Mouse (Mus musculus) hindbrain, embryonic 16.5 days (tissue): ENCODE data around the gene Gpatch8. TPM values are rescaled to one million over a fixed set of nuclear protein-coding genes. Genes with fewer than 3 reads are reported as not detected.

Experiments
- ATAC-seq: fragments of 200-750 bp; cut with Nextera tagmentation; 2 replicates; pipeline ENCODE4 v1.8.0; 2017; ENCODE audit warnings: moderate TSS enrichment, moderate library complexity
- H3K27ac ChIP-seq: fragments of 300-500 bp; sonication (generic); 2 replicates; pipeline ENCODE4 v1.5.1; 2014; ENCODE audit warnings: low read depth, mild to moderate bottlenecking, control low read depth, low read length, moderate library complexity
- H3K27me3 ChIP-seq: fragments of 300-500 bp; sonication (generic); replicated peaks from 2 replicates; pipeline ENCODE4 v1.6.1; 2014; ENCODE audit warnings: low read length; ENCODE audit not compliant: control insufficient read depth, insufficient read depth
- H3K36me3 ChIP-seq: fragments of 300-500 bp; sonication (generic); 2 replicates; pipeline ENCODE4 v1.6.1; 2014; ENCODE audit warnings: mild to moderate bottlenecking, low read length, moderate library complexity, mixed read lengths; ENCODE audit not compliant: control insufficient read depth, insufficient read depth
- H3K4me1 ChIP-seq: fragments of 300-500 bp; sonication (generic); 2 replicates; pipeline ENCODE4 v1.6.1; 2014; ENCODE audit warnings: low read depth, low read length; ENCODE audit not compliant: control insufficient read depth, insufficient read depth
- H3K4me2 ChIP-seq: fragments of 300-500 bp; sonication (generic); 2 replicates; pipeline ENCODE4 v1.6.1; 2014; ENCODE audit warnings: mild to moderate bottlenecking, low read length, control low read depth, moderate library complexity
- H3K4me3 ChIP-seq: fragments of 300-500 bp; sonication (generic); 2 replicates; pipeline ENCODE4 v1.5.1; 2014; ENCODE audit warnings: mild to moderate bottlenecking, low read length, control low read depth, moderate library complexity
- H3K9ac ChIP-seq: fragments of 300-500 bp; sonication (generic); 2 replicates; pipeline ENCODE4 v1.6.1; 2014; ENCODE audit warnings: low read depth, mild to moderate bottlenecking, control low read depth, low read length, moderate library complexity
- H3K9me3 ChIP-seq: fragments of 300-500 bp; sonication (generic); 2 replicates; pipeline ENCODE4 v1.6.1; 2014; ENCODE audit warnings: mild to moderate bottlenecking, low read length, moderate library complexity; ENCODE audit not compliant: control insufficient read depth
- WGBS: fragments of 180-500 bp; shearing (Covaris S2); extraction: QIAGEN DNeasy Blood & Tissue Kit; methylation state at CpG from one replicate; pipeline ENCODE4 v1.1.7; 2014; 5-methylcytosine and 5-hydroxymethylcytosine counted together
- polyA plus RNA-seq: library from polyadenylated mRNA; unstranded; fragments of >200 nt; fragmentation: Nextera tagmentation; extraction: Ambion mirVana; gene quantifications from 2 replicates; pipeline ENCODE4 v1.2.1, GENCODE M21; 2015

Gene Gpatch8
- polyA plus RNA-seq, 1 experiment from 2014 or later: 52.9 TPM

GRCm38 (mm10) chr11:102435754-102436470 is 120.3 kb downstream of the Gpatch8 start:
- 87% methylated on average over 18 of the region's 18 CpGs for WGBS
- Histone ChIP-seq H3K27ac (no peak overlapping the region), H3K9ac (no peak overlapping the region), H3K9me3 (no peaks in the 10 kb centered on the region), H3K4me1 (peaks cover 26% of the 10 kb centered on the region), H3K4me2 (no peak overlapping the region), H3K36me3 (peaks cover 34% of the 10 kb centered on the region), H3K4me3 (no peak overlapping the region), H3K27me3 (no peaks in the 10 kb centered on the region)
- ATAC-seq: no peak

GRCm38 (mm10) chr11:102434816-102435705 is 121.1 kb downstream of the Gpatch8 start:
- Histone ChIP-seq H3K27me3 (no peaks in the 10 kb centered on the region), H3K27ac (no peak overlapping the region), H3K4me3 (no peak overlapping the region), H3K36me3 (peaks cover 33% of the 10 kb centered on the region), H3K4me2 (no peak overlapping the region), H3K9ac (no peak overlapping the region), H3K9me3 (no peaks in the 10 kb centered on the region), H3K4me1 (peaks cover 26% of the 10 kb centered on the region)
- no peak for ATAC-seq
- 89% methylated on average over 11 of the region's 11 CpGs for WGBS

GRCm38 (mm10) chr11:102434406-102434805 is 121.8 kb downstream of the Gpatch8 start:
- 6% methylated on average over 7 of the region's 7 CpGs for WGBS
- no peak overlapping the region for H3K4me2 ChIP-seq
- H3K36me3 ChIP-seq: peaks cover 27% of the 10 kb centered on the region
- no peak overlapping the region for H3K4me3 ChIP-seq
- no peaks in the 10 kb centered on the region for H3K27me3 ChIP-seq
- no peaks in the 10 kb centered on the region for H3K9me3 ChIP-seq
- no peak overlapping the region for H3K9ac ChIP-seq
- H3K27ac ChIP-seq: no peak overlapping the region; the same call in 1 of the 2 replicates
- ATAC-seq: peak; percentile 40; the same call in 1 of the 2 replicates
- peaks cover 32% of the 10 kb centered on the region for H3K4me1 ChIP-seq

- Histone ChIP-seq H3K4me1 (peaks cover 33% of the 10 kb centered on the region), H3K4me2 (no peak overlapping the region), H3K36me3 (peaks cover 23% of the 10 kb centered on the region), H3K27me3 (no peaks in the 10 kb centered on the region), H3K9me3 (no peaks in the 10 kb centered on the region), H3K27ac (no peak overlapping the region; the same call in 1 of the 2 replicates), H3K4me3 (no peak overlapping the region), H3K9ac (no peak overlapping the region)
- ATAC-seq: no peak
- 84% methylated on average over 7 of the region's 7 CpGs for WGBS
Measured at GRCm38 (mm10) chr11:102433866-102434265, 122.3 kb downstream of the Gpatch8 start.

GRCm38 (mm10) chr11:102432896-102433295 is 123.3 kb downstream of the Gpatch8 start:
- H3K36me3 ChIP-seq: peaks cover 20% of the 10 kb centered on the region
- no peak overlapping the region for H3K4me2 ChIP-seq
- H3K4me3 ChIP-seq: no peak overlapping the region
- no peak for ATAC-seq
- peak overlapping the region; percentile 1; the same call in 1 of the 2 replicates for H3K9ac ChIP-seq
- no peaks in the 10 kb centered on the region for H3K27me3 ChIP-seq
- WGBS: 88% methylated on average over 6 of the region's 6 CpGs
- H3K9me3 ChIP-seq: no peaks in the 10 kb centered on the region
- H3K4me1 ChIP-seq: peaks cover 24% of the 10 kb centered on the region
- no peak overlapping the region for H3K27ac ChIP-seq

- Histone ChIP-seq H3K4me2 (0 out of 2 replicates have a peak overlapping the region, but pooled peaks have one; percentile 6), H3K36me3 (peaks cover 17% of the 10 kb centered on the region), H3K27me3 (no peaks in the 10 kb centered on the region), H3K9ac (peak overlapping the region; percentile 28; the same call in 1 of the 2 replicates), H3K4me1 (peaks cover 18% of the 10 kb centered on the region), H3K4me3 (no peak overlapping the region), H3K9me3 (no peaks in the 10 kb centered on the region), H3K27ac (no peak overlapping the region)
- WGBS: 66% methylated on average over 16 of the region's 16 CpGs
- ATAC-seq: no peak
Measured at GRCm38 (mm10) chr11:102432115-102432843, 123.9 kb downstream of the Gpatch8 start.

- Histone ChIP-seq H3K4me3 (no peak overlapping the region), H3K9ac (no peak overlapping the region), H3K36me3 (peaks cover 15% of the 10 kb centered on the region), H3K27me3 (no peaks in the 10 kb centered on the region), H3K27ac (no peak overlapping the region), H3K4me2 (no peak overlapping the region), H3K9me3 (no peaks in the 10 kb centered on the region), H3K4me1 (peaks cover 14% of the 10 kb centered on the region)
- no peak for ATAC-seq
- WGBS: 81% methylated on average over 3 of the region's 3 CpGs
Measured at GRCm38 (mm10) chr11:102431728-102432114, 124.5 kb downstream of the Gpatch8 start.

GRCm38 (mm10) chr11:102431018-102431645 is 125.1 kb downstream of the Gpatch8 start:
- Histone ChIP-seq H3K4me2 (peak overlapping the region; percentile 98), H3K9ac (peak overlapping the region; percentile 65), H3K27ac (peak overlapping the region; percentile 79), H3K36me3 (peaks cover 15% of the 10 kb centered on the region), H3K9me3 (no peaks in the 10 kb centered on the region), H3K4me1 (peaks cover 14% of the 10 kb centered on the region), H3K4me3 (peak overlapping the region; percentile 69), H3K27me3 (no peaks in the 10 kb centered on the region)
- ATAC-seq: peak; percentile 35; the same call in 1 of the 2 replicates
- under 1% methylated on average over 7 of the region's 7 CpGs for WGBS
